Mouse (Mus musculus): ENCODE results near the gene Ormdl2. TPM values are rescaled to one million over a fixed set of nuclear protein-coding genes. Genes with fewer than 3 reads are reported as not detected.

The Ormdl2 gene
- 22.4 to 30.5 TPM (median 24.3 TPM) in 4 replicates for total RNA-seq (2023; ENCODE audit: inconsistent age)

DNA sequence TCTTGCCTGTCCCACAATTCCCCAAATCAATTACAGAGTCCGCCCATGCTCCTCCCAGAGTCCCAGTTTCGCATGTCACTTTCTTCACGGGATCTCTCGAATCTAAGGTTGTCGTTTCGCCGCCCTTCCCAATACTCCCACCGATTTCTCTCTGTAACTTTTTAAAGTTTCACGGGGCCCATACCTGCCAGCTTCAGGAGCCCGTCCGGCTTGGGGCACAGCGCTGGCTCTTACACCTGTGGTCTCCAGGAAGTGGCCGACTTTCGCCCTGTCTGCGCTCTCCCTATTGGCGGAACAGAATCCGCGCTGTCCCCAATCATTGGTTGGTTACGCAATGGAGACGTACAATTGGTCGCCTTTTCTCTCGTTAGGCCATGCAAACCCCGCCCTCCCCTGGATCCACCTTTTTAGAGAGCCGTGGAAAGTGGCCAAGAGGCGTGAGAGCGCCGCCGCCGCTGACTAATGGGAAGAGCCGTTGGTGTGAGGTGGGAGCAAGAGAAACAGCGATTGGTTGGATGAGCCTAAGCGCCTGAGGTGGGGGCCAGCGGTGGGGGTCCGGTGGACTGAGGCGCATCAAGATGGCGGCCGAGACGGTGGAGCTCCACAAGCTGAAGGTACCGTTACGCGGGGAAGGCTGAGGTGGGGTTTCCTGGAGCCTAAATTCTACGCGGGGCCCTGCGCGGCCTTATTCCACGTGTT, at the start of gene Ormdl2:
Ormdl2 (minus strand) TSS at position 288 of the 699 bp plus-strand sequence.

DNA sequence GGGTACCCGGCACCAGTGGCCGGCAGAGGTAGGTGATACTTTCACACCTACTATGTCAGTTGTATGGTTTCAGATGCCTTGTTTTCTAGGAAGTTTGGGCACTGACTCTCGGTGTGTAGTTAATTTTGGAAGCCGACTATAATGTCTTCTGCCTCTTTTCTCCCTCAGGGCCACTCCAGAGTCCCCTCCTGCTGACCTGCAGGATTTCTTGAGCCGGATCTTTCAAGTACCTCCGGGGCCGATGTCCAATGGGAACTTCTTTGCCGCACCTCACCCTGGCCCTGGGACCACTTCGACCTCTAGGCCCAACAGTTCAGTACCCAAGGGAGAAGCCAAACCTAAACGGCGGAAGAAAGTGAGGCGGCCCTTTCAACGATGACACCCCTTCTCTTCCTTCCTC, 4.4 kb downstream of the Ormdl2 start, which contains the start of gene Sarnp:
Sarnp (plus strand) TSS at position 301 of the 400 bp plus-strand sequence.

DNA sequence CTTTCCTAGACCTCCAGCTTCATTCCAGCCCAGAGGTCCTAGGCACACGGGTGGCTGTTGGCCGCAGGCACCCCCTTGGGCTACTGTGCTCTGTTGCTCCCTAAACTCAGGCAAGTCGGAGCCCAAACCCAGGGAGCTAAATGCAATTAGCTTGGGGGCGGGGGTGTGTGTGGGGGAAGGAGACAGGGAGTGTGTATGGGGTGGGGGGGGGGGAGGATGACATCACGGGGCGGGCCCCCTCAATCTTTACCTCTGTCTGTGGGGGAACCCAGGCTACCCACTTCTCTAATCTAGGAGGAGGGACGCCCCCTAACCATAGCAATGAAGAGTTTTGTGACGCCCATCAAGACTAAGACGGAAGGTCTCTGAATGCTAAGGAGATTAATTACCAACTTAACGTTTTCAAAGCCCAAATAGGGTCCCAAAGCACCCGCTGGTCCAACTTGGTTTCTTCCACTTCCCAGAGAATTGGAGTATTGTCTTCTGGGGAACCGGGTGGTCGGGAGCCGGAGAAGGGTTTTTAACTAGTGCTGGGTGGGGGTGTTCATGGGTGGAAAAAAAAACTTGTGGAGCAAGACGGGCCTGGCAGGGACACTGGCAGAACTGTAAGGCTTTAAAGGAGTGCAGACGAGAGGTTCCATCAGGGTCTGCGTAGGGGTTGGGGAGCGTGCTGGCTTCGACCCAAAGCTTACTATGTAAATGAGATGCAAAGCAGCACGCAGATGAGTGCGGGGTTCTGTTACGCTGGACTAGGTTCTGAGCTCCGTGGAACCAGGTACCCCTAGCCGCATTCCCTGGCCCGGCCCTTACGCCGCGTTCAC, 17.0 kb downstream of the Ormdl2 start, which contains the start of gene Tmem198b:
Tmem198b (minus strand) TSS at position 100 of the 821 bp plus-strand sequence.

DNA sequence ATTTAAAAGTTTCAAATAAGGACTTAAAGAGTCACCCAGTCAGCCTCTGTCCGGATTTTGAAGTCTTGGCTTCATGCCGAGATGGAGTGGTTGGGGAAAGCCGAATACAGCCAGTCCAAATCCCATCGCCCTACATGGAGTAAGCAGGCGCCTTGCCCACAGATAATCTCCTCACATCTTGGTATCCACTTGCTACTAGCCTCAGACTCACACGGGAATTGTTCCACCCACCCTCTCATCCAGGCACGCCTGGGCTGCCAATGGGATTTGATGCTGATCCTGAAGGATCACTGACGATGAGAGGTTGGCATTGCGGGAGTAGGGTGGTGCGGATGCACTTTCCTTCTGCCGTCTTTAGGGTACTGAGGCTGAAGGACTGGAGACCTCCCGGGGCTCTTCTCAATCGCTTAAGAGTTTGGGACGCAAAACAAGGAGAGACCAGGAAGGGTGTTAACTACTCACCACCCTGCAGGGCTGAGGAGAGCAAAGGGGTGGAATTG, 17.6 kb downstream of the Ormdl2 start, which contains the start of gene Dnajc14:
Dnajc14 (plus strand) TSS at position 292 of the 500 bp plus-strand sequence.

DNA sequence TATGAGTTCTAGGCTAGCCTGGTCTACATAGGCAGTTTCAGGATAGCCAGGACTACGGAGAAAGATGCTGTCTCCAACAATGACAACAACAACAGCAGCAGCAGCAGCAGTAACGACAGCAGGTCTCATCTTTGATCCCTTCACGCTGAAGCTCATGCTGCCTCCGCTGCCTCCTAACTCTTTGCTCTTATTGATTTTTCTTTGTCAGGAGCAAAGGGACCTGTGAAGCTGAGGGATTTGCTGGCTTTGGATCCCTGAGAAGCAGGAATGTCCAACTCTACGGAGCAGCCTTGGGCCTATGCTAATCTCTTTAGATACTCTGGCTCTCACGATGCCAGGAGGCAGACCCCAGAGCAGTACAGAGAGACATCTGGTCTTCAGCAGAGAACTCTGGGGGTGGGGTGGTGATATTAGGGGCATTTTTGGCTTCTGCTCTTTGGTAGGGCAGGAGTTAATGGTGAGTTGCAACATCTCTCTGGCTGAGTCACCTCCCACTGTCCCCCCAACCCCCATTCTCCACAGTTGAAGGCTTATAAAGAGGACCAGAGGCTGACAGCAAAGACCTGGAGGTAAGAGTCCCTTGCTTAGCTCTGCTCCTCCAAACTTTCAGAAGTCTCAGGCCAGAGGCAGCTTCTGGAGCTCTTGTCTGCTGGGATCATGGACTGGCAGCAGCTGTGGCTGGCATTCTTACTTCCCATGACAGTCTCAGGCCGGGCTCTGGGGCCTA, 30.9 kb downstream of the Ormdl2 start, which contains the start of gene Mmp19:
Mmp19 (plus strand) TSS at position 513 of the 727 bp plus-strand sequence.

Other genes starting within 250 kb of the Ormdl2 start
- gene Erbb3, start 232.0 kb downstream of the Ormdl2 start, total RNA-seq (2023; ENCODE audit: inconsistent age) = 1.1 to 1.3 TPM (median 1.1 TPM) in 4 replicates
- 1,201 to 1,335 TPM (median 1,220 TPM) in 4 replicates for gene Rps26, start 194.9 kb downstream of the Ormdl2 start, total RNA-seq (2023; ENCODE audit: inconsistent age)
- 0.15 TPM in 1 of 4 replicates, not detected in the others for gene Ikzf4, start 175.7 kb downstream of the Ormdl2 start, total RNA-seq (2023; ENCODE audit: inconsistent age)
- 7.2 to 8.1 TPM (median 7.7 TPM) in 4 replicates for gene Suox, start 147.6 kb downstream of the Ormdl2 start, total RNA-seq (2023; ENCODE audit: inconsistent age)
- gene Rab5b, start 125.4 kb downstream of the Ormdl2 start, total RNA-seq (2023; ENCODE audit: inconsistent age) = 61.7 to 64.7 TPM (median 62.8 TPM) in 4 replicates
- gene Pmel, start 117.5 kb downstream of the Ormdl2 start, total RNA-seq (2023; ENCODE audit: inconsistent age) = 0.54 to 0.83 TPM (median 0.67 TPM) in 4 replicates
- gene Cdk2, start 116.6 kb downstream of the Ormdl2 start, total RNA-seq (2023; ENCODE audit: inconsistent age) = 44.0 to 57.4 TPM (median 48.5 TPM) in 4 replicates
- gene Dgka, start 76.8 kb downstream of the Ormdl2 start, total RNA-seq (2023; ENCODE audit: inconsistent age) = 175 to 191 TPM (median 178 TPM) in 4 replicates
- gene Pym1, start 73.8 kb downstream of the Ormdl2 start, total RNA-seq (2023; ENCODE audit: inconsistent age) = 43.4 to 50.0 TPM (median 45.3 TPM) in 4 replicates
- 0.22 to 0.45 TPM in 2 of 4 replicates, not detected in the others for gene Mmp19, start 30.7 kb downstream of the Ormdl2 start, total RNA-seq (2023; ENCODE audit: inconsistent age)
- 65.7 to 75.8 TPM (median 70.4 TPM) in 4 replicates for gene Dnajc14, start 17.6 kb downstream of the Ormdl2 start, total RNA-seq (2023; ENCODE audit: inconsistent age)
- gene Tmem198b, start 17.3 kb downstream of the Ormdl2 start, total RNA-seq (2023; ENCODE audit: inconsistent age) = 12.1 to 19.1 TPM (median 15.0 TPM) in 4 replicates
- 52.3 to 61.0 TPM (median 54.7 TPM) in 4 replicates for gene Sarnp, start 4.3 kb downstream of the Ormdl2 start, total RNA-seq (2023; ENCODE audit: inconsistent age)
- 44.2 to 51.2 TPM (median 46.3 TPM) in 4 replicates for gene Gdf11, start 70.1 kb upstream of the Ormdl2 start, total RNA-seq (2023; ENCODE audit: inconsistent age)
- gene Cd63, start 79.3 kb upstream of the Ormdl2 start, total RNA-seq (2023; ENCODE audit: inconsistent age) = 0.69 to 1.4 TPM (median 0.78 TPM) in 4 replicates
- 3.0 to 10.6 TPM (median 5.9 TPM) in 4 replicates for gene Rdh5, start 101.2 kb upstream of the Ormdl2 start, total RNA-seq (2023; ENCODE audit: inconsistent age)
- gene Bloc1s1, start 102.4 kb upstream of the Ormdl2 start, total RNA-seq (2023; ENCODE audit: inconsistent age) = 63.6 to 81.0 TPM (median 80.3 TPM) in 4 replicates
- gene Itga7, start 112.2 kb upstream of the Ormdl2 start, total RNA-seq (2023; ENCODE audit: inconsistent age) = not detected in 4 replicates
- not detected in 4 replicates for gene Mettl7b, start 139.3 kb upstream of the Ormdl2 start, total RNA-seq (2023; ENCODE audit: inconsistent age)
- gene Olfr9, start 167.8 kb upstream of the Ormdl2 start, total RNA-seq (2023; ENCODE audit: inconsistent age) = not detected in 4 replicates
- gene Olfr763, start 189.1 kb upstream of the Ormdl2 start, total RNA-seq (2023; ENCODE audit: inconsistent age) = not detected in 4 replicates
- gene Olfr764-ps1, start 218.3 kb upstream of the Ormdl2 start, total RNA-seq (2023; ENCODE audit: inconsistent age) = not detected in 4 replicates
- not detected in 4 replicates for gene Olfr765, start 228.4 kb upstream of the Ormdl2 start, total RNA-seq (2023; ENCODE audit: inconsistent age)
- gene Olfr766-ps1, start 247.3 kb upstream of the Ormdl2 start, total RNA-seq (2023; ENCODE audit: inconsistent age) = not detected in 4 replicates